Mouse (Mus musculus) T-helper 17 cell (primary cell): Measurements from ENCODE around the gene Zfp768.
"Not testable (repeated sequence)": the region's sequence is repeated elsewhere in the genome, so short reads cannot be mapped to it uniquely, and the experiment has no call there.

Experiments
- in situ Hi-C, 2 experiments: fragments of 300-600 bp; cut with MboI, MseI; formaldehyde crosslinking; loops; 1 replicate in 1 of 2; 2 replicates in 1 of 2; pipeline ENCODE4 v1.15.1; 2025; ENCODE audit warnings: high pct_unique_total_duplicates in 2 of 2

Gene Zfp768

DNA sequence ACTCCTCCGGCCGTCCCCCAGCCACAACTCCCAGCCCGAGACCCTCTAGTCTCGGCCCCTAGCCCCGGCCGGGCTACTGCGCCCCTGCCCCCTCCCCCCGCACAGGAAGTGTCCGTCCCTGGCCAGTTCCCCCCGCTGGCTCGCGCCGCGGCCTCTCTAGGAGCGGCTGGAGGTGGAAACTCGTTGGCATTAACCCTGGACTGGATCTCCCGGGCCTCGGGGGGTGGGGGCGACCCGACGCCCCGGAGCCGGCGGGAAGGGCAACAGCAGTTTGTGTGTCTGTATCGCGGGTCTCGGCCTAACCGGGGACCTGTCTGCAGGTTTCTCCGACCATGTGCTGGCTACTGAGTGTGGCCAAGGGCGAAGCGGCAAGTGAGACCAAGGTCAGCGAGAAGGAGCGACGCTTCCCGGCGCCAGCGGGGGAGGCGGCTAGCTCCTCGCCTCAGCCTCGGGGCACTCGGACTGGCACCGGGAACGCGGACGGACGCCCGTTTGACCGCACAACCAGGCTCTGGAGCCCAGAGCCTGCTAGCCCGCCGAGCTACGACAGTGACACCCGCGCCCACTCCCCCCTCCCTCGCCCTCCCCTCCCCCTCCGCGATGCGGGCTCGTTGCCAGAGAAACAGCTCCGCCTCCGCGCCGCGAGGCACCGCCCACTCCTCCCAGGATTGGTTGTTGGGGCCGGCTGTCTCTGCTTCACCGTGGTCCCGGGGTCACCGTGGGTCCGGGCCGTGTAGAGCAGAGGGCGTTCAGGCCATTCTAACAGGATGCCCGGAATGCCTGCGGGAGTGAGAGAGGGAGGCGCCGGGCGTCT lies at the start of gene Zfp768:
Zfp768 (minus strand) TSS at position 78 of the 814 bp plus-strand sequence.
- in situ Hi-C loops: no loop called here

GRCm38 (mm10) chr7:127393944-127394333 lies 48.5 kb upstream of the Zfp768 start:
- in situ Hi-C loops: no loop called here

- in situ Hi-C loops: no loop called here
These were observed 48.0 kb upstream of the Zfp768 start, which contains the start of gene E430018J23Rik for GRCm38 (mm10) chr7:127393157-127393943. TSS of gene E430018J23Rik (minus strand) at chr7:127393629.

DNA sequence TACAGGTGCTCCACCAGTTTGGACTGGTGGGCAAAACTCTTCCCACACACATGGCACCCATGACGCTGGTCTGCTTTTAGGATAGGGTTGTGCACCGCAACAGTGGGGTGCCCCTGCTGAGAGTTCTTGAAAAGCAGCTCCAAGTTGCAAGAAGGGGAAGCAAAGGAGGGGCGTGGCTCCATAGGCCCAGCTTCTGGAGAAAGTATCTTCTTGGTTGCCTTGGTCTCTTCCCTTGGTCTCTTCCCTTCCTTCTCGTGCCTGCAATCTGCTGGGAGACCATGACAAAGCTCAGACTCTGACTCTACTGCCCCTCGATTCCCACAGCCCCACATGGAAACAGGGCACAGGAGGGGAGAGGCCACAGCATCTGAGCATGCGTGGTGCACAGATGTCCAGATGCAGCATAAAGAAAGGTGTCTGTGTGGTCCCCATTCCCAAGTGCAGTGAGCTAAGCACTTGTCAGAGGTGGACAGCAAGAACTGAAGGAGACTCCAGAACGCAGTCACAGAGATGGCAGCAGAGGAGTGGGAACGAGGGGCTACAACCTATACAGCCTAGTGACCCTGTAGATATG lies 46.9 kb upstream of the Zfp768 start:
- in situ Hi-C loops: no loop called here

DNA sequence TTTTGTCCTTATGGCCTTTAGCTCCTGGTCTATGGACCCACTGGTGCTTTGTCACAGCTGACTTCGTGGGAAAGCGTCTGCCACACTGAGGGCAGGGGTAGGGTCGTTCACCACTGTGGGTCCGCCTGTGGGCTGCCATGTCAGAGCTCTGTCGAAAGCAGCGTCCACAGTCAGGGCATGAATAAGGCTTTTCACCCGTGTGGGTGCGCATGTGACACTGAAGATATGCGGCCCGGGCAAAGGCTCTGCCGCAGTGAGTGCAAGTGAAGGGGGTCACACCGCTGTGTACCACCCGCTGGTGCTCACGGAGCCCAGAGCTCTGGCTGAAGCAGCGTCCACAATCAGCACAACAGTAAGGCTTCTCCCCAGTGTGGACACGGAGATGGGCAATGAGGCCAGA lies 46.1 kb upstream of the Zfp768 start:
- in situ Hi-C loops: no loop called here

DNA sequence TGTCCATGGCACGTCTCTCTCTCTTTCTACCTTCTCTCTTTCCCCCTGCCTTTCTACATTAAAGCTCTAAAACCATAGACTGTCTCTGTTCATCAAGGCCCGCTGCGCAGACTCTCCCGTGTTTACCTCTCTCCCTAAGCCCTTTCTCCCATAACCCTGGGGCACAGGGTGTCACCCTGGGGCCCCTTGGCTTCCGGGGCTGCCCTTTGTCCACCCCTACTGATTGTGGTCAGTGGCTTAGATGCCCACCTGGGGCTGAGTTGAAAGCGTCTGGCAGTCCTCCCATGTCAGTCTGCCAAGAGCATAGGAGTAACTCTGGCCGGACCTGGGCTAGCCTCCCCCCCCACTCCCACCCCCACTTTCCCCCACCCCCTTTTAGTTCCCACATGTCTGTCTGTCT lies 44.9 kb upstream of the Zfp768 start:
- in situ Hi-C loops: no loop called here

- in situ Hi-C loops: not testable (repeated sequence)
These were observed 42.8 kb upstream of the Zfp768 start for GRCm38 (mm10) chr7:127388201-127388600.

DNA sequence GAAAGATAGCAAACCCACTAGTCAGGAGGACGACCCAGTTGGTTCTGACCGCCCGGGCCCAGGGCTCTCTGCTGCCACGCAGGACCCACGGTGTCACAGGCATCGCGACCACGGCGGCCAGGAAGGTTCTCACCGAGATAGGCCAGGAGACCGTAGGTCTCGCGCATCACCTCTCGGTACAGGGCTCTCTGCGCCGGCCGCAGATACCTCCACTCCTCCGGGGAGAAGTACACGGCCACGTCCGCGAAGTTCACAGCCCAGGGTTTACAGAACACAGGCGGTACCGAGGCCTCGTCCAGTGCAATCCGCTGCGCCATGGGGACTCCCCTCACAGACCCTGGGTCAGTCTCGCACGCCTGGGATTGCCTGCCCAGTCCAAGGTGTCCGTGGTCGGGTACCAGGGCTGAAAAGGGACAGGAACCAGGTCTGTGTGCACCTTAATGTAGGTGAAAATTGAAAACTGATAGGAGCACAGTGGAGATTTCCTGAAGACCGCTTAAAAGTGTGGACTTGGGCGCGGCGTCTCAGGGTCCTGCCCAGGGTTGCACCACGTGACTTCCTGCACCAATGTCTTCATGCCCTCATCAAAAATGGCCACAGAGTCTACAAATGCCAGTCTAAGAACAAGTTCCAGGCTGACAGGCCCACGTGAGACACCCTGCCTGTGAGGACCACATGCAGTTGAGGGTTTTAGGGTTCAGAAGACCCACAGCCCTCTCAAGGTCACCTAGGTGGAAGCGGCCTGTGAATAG lies 41.4 kb upstream of the Zfp768 start, which contains the start of gene 9130019O22Rik:
9130019O22Rik (minus strand) TSS at position 526 of the 752 bp plus-strand sequence.
- in situ Hi-C loops: no loop called here

DNA sequence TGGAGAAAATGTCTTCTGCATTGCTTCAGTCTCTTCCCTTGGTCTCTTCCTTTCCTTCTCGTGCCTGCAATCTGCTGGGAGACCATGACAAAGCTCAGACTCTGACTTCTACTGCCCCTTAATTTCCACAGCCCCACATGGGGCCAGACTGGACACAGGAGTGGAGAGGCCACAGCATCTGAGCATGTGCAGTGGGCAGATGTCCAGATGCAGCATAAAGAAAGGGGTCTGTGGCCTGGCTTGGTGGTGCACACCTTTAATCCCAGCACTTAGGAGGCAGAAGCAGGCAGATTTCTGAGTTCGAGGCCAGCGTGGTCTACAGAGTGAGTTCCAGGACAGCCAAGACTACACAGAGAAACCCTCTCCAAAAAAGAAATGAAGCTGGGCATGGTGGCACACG lies 40.2 kb upstream of the Zfp768 start:
- in situ Hi-C loops: not testable (repeated sequence)

GRCm38 (mm10) chr7:127378310-127378921 lies 33.0 kb upstream of the Zfp768 start:
- in situ Hi-C loops: no loop called here

- in situ Hi-C loops: not testable (repeated sequence)
These were observed 30.2 kb upstream of the Zfp768 start, which contains the start of gene Zfp747 for GRCm38 (mm10) chr7:127375271-127376245. TSS of gene Zfp747 (minus strand) at chr7:127376050.

- in situ Hi-C loops: not testable (repeated sequence)
These were observed 26.5 kb upstream of the Zfp768 start for GRCm38 (mm10) chr7:127371870-127372269.

DNA sequence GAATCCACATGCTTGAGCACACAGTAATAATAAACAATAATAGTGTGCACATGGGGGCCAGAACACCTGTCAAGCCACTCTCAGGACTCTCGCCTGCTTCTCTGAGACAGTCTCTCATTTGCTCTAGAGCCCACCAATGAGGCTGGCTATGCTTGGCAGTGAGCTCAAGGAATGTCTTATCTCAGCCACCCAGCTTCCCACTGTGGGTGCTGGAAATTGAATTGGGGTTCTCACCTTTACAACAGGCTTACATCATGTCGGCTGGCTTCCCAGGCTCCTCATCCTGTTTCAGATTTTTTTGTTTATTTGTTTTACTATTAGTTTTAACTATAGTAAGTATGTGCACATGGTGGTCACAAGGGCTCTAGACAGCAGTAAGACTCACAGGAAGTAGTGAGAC lies 25.8 kb upstream of the Zfp768 start:
- in situ Hi-C loops: no loop called here

- in situ Hi-C loops: loop anchor here in 1 of 2 experiments (5.0 kb wide), 2 partner anchors 36 to 121 kb away; no protein-coding TSS in a partner anchor
These were observed 20.9 kb upstream of the Zfp768 start for GRCm38 (mm10) chr7:127366249-127366648.

- in situ Hi-C loops: loop anchor here (5.0 kb wide), 3 partner anchors 53 to 143 kb away; no protein-coding TSS in a partner anchor
These were observed 18.8 kb upstream of the Zfp768 start for GRCm38 (mm10) chr7:127364166-127364565.

GRCm38 (mm10) chr7:127363475-127363921 lies 18.1 kb upstream of the Zfp768 start:
- in situ Hi-C loops: loop anchor here (5.0 kb wide), 3 partner anchors 54 to 144 kb away; no protein-coding TSS in a partner anchor

DNA sequence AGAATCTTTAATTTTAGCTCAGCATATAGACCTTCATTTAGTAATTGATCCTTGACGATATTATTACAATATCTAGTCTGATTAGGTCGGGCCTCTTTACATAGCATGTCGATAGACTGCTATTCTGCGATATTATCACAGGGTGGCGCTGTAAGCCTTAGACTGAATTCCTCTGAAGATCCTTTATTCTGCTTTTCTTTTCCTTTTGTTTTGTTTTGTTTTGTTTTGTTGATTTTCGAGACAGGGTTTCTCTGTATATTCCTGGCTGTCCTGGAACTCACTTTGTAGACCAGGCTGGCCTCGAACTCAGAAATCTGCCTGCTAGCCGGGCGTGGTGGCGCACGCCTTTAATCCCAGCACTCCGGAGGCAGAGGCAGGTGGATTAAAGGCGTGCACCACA lies 17.0 kb upstream of the Zfp768 start:
- in situ Hi-C loops: loop anchor here (5.0 kb wide), 3 partner anchors 55 to 145 kb away; no protein-coding TSS in a partner anchor

DNA sequence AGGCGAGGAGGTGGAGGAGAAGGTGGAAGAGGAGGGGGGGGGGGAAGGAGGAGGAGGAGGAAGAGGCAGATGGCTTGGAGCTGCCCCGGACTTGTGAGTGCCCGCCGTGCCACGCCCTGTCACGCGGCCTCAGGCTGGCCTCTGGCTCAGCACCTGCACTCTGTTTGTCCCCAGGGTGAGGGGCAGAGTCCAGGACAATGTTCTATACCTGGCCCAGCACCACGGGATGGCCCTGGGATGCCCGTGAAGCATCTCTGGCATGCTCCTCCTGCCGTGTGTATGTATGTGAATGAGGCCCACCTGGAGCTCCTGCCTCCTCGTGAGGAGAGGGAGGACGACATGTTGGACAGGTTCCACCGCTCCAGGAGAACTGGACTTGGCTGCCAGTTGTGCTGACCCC lies 16.1 kb upstream of the Zfp768 start:
- in situ Hi-C loops: loop anchor here (5.0 kb wide), 3 partner anchors 56 to 146 kb away; no protein-coding TSS in a partner anchor

DNA sequence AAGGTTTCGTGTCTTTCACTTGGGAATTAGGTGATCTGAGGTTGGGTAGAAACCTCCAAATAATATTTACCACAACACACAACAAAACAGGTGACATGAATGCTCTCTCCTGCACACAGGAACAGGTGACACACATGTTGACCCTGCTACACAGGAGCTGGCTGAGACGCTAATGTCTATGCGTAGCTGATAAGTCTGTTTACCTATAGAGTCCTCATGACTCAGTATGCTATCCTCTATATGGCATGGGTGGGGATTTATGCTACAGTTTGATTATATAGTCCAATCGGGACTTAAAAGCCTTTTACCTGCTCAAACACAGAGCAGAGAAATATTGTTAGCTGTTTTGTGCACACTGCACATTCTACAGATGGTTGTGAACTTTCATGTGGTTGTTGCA lies 14.9 kb upstream of the Zfp768 start:
- in situ Hi-C loops: loop anchor here (5.0 kb wide), 3 partner anchors 57 to 147 kb away; no protein-coding TSS in a partner anchor
